Mouse (Mus musculus): ENCODE data around the gene Slc22a14.
A peak's percentile ranks its signal among the peaks of the same experiment; 100 is the strongest.

Slc22a14 gene

GRCm38 (mm10) chr9:119122596-119123369, 242.6 kb downstream of the Slc22a14 start:
- no peak for DNase-seq

- peak; percentile 22 for DNase-seq
Observed at GRCm38 (mm10) chr9:119120168-119120560, 245.2 kb downstream of the Slc22a14 start.

All from kidney, adult 18-20 months (tissue).